ENCODE assay signal across 9 mouse cellular contexts in genomic region chr16:35489066-35489718, GRCm38 (mm10). TPM values are rescaled to one million over a fixed set of nuclear protein-coding genes. Genes with fewer than 3 reads are reported as not detected.
DNase-seq lines count a peak whose midpoint lies in the region; ATAC-seq and TF ChIP-seq lines count a peak whose summit lies in the region.
"Had no signal": no experiment of that assay in that cellular context is flagged by ENCODE, and none has a peak within 500 bp of the region (broad histone marks: within the 10 kb centered on the region; RNA-seq: fewer than 3 reads in every experiment).

No protein-coding gene starts in this region.

- TF ChIP-seq POLR2A in liver, adult 2 months (IDR thresholded peaks at IDR 0.05; ENCODE audit: extremely low read depth, insufficient read depth, low read length), result no peak

- ATAC-seq in forebrain, postnatal 0 days, result no peak
- no peak for ATAC-seq in liver, embryonic 11.5 days (replicated peaks; ENCODE audit: low FRiP score)
- no peak for ATAC-seq in stomach, embryonic 15.5 days (ENCODE audit: insufficient read depth, low FRiP score, low read depth)

- H3K79me2 ChIP-seq in liver, adult 2 months (ENCODE audit: control insufficient read depth, insufficient read depth, low read length), result peaks cover 31% of the 10 kb centered on the region; the same call in 1 of the 2 replicates

- 16% methylated on average over 10 of the region's 10 CpGs for WGBS in liver, adult 2 months
- WGBS in forebrain, postnatal 0 days, result 61% methylated on average over 10 of the region's 10 CpGs
- WGBS in liver, embryonic 11.5 days, result 45% methylated on average over 10 of the region's 10 CpGs
- 42% methylated on average over 10 of the region's 10 CpGs for WGBS in stomach, embryonic 15.5 days

- no peaks in the 10 kb centered on the region for H3K27me3 ChIP-seq in liver, adult 2 months (ENCODE audit: control insufficient read depth, insufficient read depth, low read length)
- no peaks in the 10 kb centered on the region for H3K27me3 ChIP-seq in forebrain, postnatal 0 days (ENCODE audit: insufficient read depth, low read length)
- H3K27me3 ChIP-seq in liver, embryonic 11.5 days (replicated peaks; ENCODE audit: control insufficient read depth, insufficient read depth, low read length), result no peaks in the 10 kb centered on the region
- no peaks in the 10 kb centered on the region for H3K27me3 ChIP-seq in stomach, embryonic 15.5 days (replicated peaks)

- H3K27ac ChIP-seq in liver, adult 2 months (replicated peaks; ENCODE audit: insufficient read depth, low read depth, low read length), result peak overlapping the region; percentile 95
- no peak overlapping the region for H3K27ac ChIP-seq in forebrain, postnatal 0 days (ENCODE audit: low read depth, low read length)
- H3K27ac ChIP-seq in liver, embryonic 11.5 days (ENCODE audit: low read depth, low read length), result peak overlapping the region; percentile 16; the same call in 1 of the 2 replicates
- H3K27ac ChIP-seq in stomach, embryonic 15.5 days, result peak overlapping the region; percentile 44; the same call in 1 of the 2 replicates

- intact Hi-C loops in gastrocnemius, postnatal 14 days (cut with DNase I; ENCODE audit: low total_unique reads), result no loop called here

- H3K4me3 ChIP-seq in liver, adult 2 months (ENCODE audit: insufficient read depth, low read depth, low read length), result peak overlapping the region; percentile 91
- H3K4me3 ChIP-seq in forebrain, postnatal 0 days (ENCODE audit: low read depth, low read length), result peak overlapping the region; percentile 73
- H3K4me3 ChIP-seq in liver, embryonic 11.5 days (ENCODE audit: low read depth, low read length), result peak overlapping the region; percentile 76
- H3K4me3 ChIP-seq in stomach, embryonic 15.5 days (replicated peaks), result peak overlapping the region; percentile 86

- peak overlapping the region; percentile 96 for H3K4me2 ChIP-seq in forebrain, postnatal 0 days (ENCODE audit: low read depth)
- peak overlapping the region; percentile 91 for H3K4me2 ChIP-seq in liver, embryonic 11.5 days
- peak overlapping the region; percentile 94 for H3K4me2 ChIP-seq in stomach, embryonic 15.5 days

- H3K36me3 ChIP-seq in liver, adult 2 months (ENCODE audit: control insufficient read depth, insufficient read depth, low read length), result no peaks in the 10 kb centered on the region
- H3K36me3 ChIP-seq in forebrain, postnatal 0 days (ENCODE audit: insufficient read depth), result no peaks in the 10 kb centered on the region
- H3K36me3 ChIP-seq in liver, embryonic 11.5 days (ENCODE audit: control insufficient read depth, insufficient read depth, low read length), result no peaks in the 10 kb centered on the region
- H3K36me3 ChIP-seq in stomach, embryonic 15.5 days, result no peaks in the 10 kb centered on the region

- no peaks in the 10 kb centered on the region for H3K9me3 ChIP-seq in forebrain, postnatal 0 days (ENCODE audit: low read length)
- no peaks in the 10 kb centered on the region for H3K9me3 ChIP-seq in liver, embryonic 11.5 days (ENCODE audit: control insufficient read depth, low read length)
- H3K9me3 ChIP-seq in stomach, embryonic 15.5 days, result no peaks in the 10 kb centered on the region

- H3K4me1 ChIP-seq in liver, adult 2 months (ENCODE audit: control insufficient read depth, insufficient read depth, low read length), result peaks cover 31% of the 10 kb centered on the region
- 0 out of 2 replicates have a peak, but pooled peaks cover 3% of the 10 kb centered on the region for H3K4me1 ChIP-seq in forebrain, postnatal 0 days (ENCODE audit: insufficient read depth)
- peaks cover 9% of the 10 kb centered on the region; the same call in 1 of the 2 replicates for H3K4me1 ChIP-seq in liver, embryonic 11.5 days (replicated peaks; ENCODE audit: control insufficient read depth, insufficient read depth, low read length)
- peaks cover 13% of the 10 kb centered on the region for H3K4me1 ChIP-seq in stomach, embryonic 15.5 days

- DNase-seq in liver, adult 2 months (ENCODE audit: extremely low read depth, low read depth, low spot score), result peak; percentile 93
- no peak for DNase-seq in liver
- DNase-seq in forebrain, postnatal 0 days, result no peak
- DNase-seq in liver, embryonic 11.5 days (ENCODE audit: low spot score), result no peak
- no peak for DNase-seq in right cerebral cortex, postnatal 4 days
- no peak for DNase-seq in urinary bladder, postnatal 36 days (ENCODE audit: low spot score in 2 of 2)
- no peak for DNase-seq in gastrocnemius, postnatal 14 days
- DNase-seq: cerebellum, postnatal 36 days had no signal

- peak overlapping the region; percentile 97 for H3K9ac ChIP-seq in liver, adult 2 months (ENCODE audit: low read depth, low read length)
- no peak overlapping the region for H3K9ac ChIP-seq in forebrain, postnatal 0 days
- no peak overlapping the region for H3K9ac ChIP-seq in liver, embryonic 11.5 days (ENCODE audit: low read depth, low read length)
- no peak overlapping the region for H3K9ac ChIP-seq in stomach, embryonic 15.5 days

- TF ChIP-seq CTCF in liver, adult 2 months (IDR thresholded peaks at IDR 0.05; ENCODE audit: low read depth, low read length), result no peak
- no peak for TF ChIP-seq CTCF in forebrain, postnatal 0 days (IDR thresholded peaks at IDR 0.05; ENCODE audit: low read depth)

RNA-seq across cellular contexts. Expression of gene Pdia5, which starts 1.5 kb away (rescaled TPM):
- 38.1 and 41.7 TPM in 2 replicates for total RNA-seq in liver, adult 2 months (2014; rRNA removed)
- 24.2 and 32.2 TPM in 2 replicates for polyA plus RNA-seq in liver, adult 2 months (2012; rRNA removed)
- 1.6 and 2.5 TPM in 2 replicates for total RNA-seq in forebrain, postnatal 0 days (2014; rRNA removed)
- polyA plus RNA-seq in forebrain, postnatal 0 days (2015; fragmentation: Nextera tagmentation; extraction: Ambion mirVana), result 8.7 and 8.8 TPM in 2 replicates
- polyA plus RNA-seq in liver, embryonic 11.5 days (2014; fragmentation: Nextera tagmentation; extraction: Ambion mirVana), result 22.6 and 24.6 TPM in 2 replicates
- 53.8 and 64.4 TPM in 2 replicates for polyA plus RNA-seq in stomach, embryonic 15.5 days (2015; fragmentation: Nextera tagmentation; extraction: Ambion mirVana)
- total RNA-seq in gastrocnemius, postnatal 14 days (2021), result 1 to 10 TPM; 6.7 TPM

RNA-seq across cellular contexts. Expression of gene Sema5b, which starts 51.8 kb away (rescaled TPM):
- total RNA-seq in liver, adult 2 months (2014; rRNA removed), result 0.07 and 0.37 TPM in 2 replicates
- 0.62 and 1.2 TPM in 2 replicates for polyA plus RNA-seq in liver, adult 2 months (2012; rRNA removed)
- total RNA-seq in forebrain, postnatal 0 days (2014; rRNA removed), result 18.4 and 30.1 TPM in 2 replicates
- polyA plus RNA-seq in forebrain, postnatal 0 days (2015; fragmentation: Nextera tagmentation; extraction: Ambion mirVana), result 6.3 and 12.8 TPM in 2 replicates
- polyA plus RNA-seq in liver, embryonic 11.5 days (2014; fragmentation: Nextera tagmentation; extraction: Ambion mirVana), result 0.88 and 1.4 TPM in 2 replicates
- polyA plus RNA-seq in stomach, embryonic 15.5 days (2015; fragmentation: Nextera tagmentation; extraction: Ambion mirVana), result 6.6 and 7.0 TPM in 2 replicates
- 1 to 10 TPM; 1.1 to 2.1 TPM for total RNA-seq in gastrocnemius, postnatal 14 days (2021)
